Mouse (Mus musculus) heart, postnatal 0 days (tissue): ENCODE measurements at regions not wholly inside any gene's neighbourhood (a gene's known extent, or its start where the extent isn't known, plus 50 kb on each side); places are given as distances from the start of the nearest gene placed in this dataset.

ENCODE experiments used
- ATAC-seq: fragments of 200-750 bp; cut with Nextera tagmentation; 2 replicates; pipeline ENCODE4 v1.8.0; 2017; ENCODE audit warnings: low read depth, moderate number of reproducible peaks, moderate library complexity; ENCODE audit not compliant: insufficient read depth
- DNase-seq: peaks from one replicate; pipeline ENCODE4 v3.0.0-alpha.2; 2016; ENCODE audit warnings: low spot score
- H3K27ac ChIP-seq: fragments of 300-500 bp; sonication (generic); 2 replicates; pipeline ENCODE4 v1.5.1; 2014; ENCODE audit warnings: low read depth, mild to moderate bottlenecking
- H3K27me3 ChIP-seq: fragments of 300-500 bp; sonication (generic); 2 replicates; pipeline ENCODE4 v1.6.1; 2014; ENCODE audit warnings: low read length, mixed read lengths; ENCODE audit not compliant: control insufficient read depth, insufficient read depth
- H3K36me3 ChIP-seq: fragments of 300-500 bp; sonication (generic); replicated peaks from 2 replicates; pipeline ENCODE4 v1.6.1; 2014; ENCODE audit warnings: low read length, mixed read lengths; ENCODE audit not compliant: control insufficient read depth, insufficient read depth
- H3K4me1 ChIP-seq: fragments of 300-500 bp; sonication (generic); 2 replicates; pipeline ENCODE4 v1.6.1; 2014; ENCODE audit warnings: antibody characterized with exemption; ENCODE audit not compliant: control insufficient read depth, insufficient read depth
- H3K4me2 ChIP-seq: fragments of 300-500 bp; sonication (generic); 2 replicates; pipeline ENCODE4 v1.6.1; 2014; ENCODE audit warnings: low read depth, mild to moderate bottlenecking, low read length, moderate library complexity
- H3K4me3 ChIP-seq: fragments of 300-500 bp; sonication (generic); 2 replicates; pipeline ENCODE4 v1.5.1; 2014; ENCODE audit warnings: low read depth, low read length
- H3K9ac ChIP-seq: fragments of 300-500 bp; sonication (generic); replicated peaks from 2 replicates; pipeline ENCODE4 v1.6.1; 2014; ENCODE audit warnings: low read depth, low read length, mixed read lengths
- H3K9me3 ChIP-seq: fragments of 300-500 bp; sonication (generic); replicated peaks from 2 replicates; pipeline ENCODE4 v1.6.1; 2016; ENCODE audit warnings: low read length; ENCODE audit not compliant: control insufficient read depth
- CTCF ChIP-seq: IDR thresholded peaks from 2 replicates; pipeline ENCODE4 v1.5.1; 2016; ENCODE audit warnings: antibody characterized with exemption, control low read depth, low read depth
- EP300 ChIP-seq: IDR thresholded peaks from 2 replicates; pipeline ENCODE4 v1.6.1; 2016; ENCODE audit warnings: antibody characterized with exemption, low read depth
- WGBS: fragments of 180-500 bp; shearing (Covaris S2); extraction: QIAGEN DNeasy Blood & Tissue Kit; methylation state at CpG from one replicate; pipeline ENCODE4 v1.1.7; 2014; 5-methylcytosine and 5-hydroxymethylcytosine counted together

- no peaks in the 10 kb centered on the region for H3K27me3 ChIP-seq
- no peak overlapping the region for H3K4me3 ChIP-seq
- no peak overlapping the region for H3K9ac ChIP-seq
- H3K4me2 ChIP-seq: no peak overlapping the region
- H3K9me3 ChIP-seq: no peaks in the 10 kb centered on the region
- H3K27ac ChIP-seq: no peak overlapping the region
- no peak for ATAC-seq
- 89% methylated on average over 3 of the region's 3 CpGs for WGBS
- DNase-seq: no peak
- no peaks in the 10 kb centered on the region for H3K36me3 ChIP-seq
- no peak for TF ChIP-seq EP300
- no peaks in the 10 kb centered on the region for H3K4me1 ChIP-seq
Measured at GRCm38 (mm10) chr1:183895936-183896335, 117.2 kb upstream of the Dusp10 start.

GRCm38 (mm10) chr1:183898091-183898490, 115.0 kb upstream of the Dusp10 start:
- no peak for ATAC-seq
- Histone ChIP-seq H3K27ac (no peak overlapping the region), H3K4me2 (no peak overlapping the region), H3K36me3 (no peaks in the 10 kb centered on the region), H3K27me3 (no peaks in the 10 kb centered on the region), H3K4me1 (no peaks in the 10 kb centered on the region), H3K9ac (no peak overlapping the region), H3K4me3 (no peak overlapping the region), H3K9me3 (no peaks in the 10 kb centered on the region)
- DNase-seq: no peak
- WGBS: 79% methylated on average over 3 of the region's 3 CpGs
- TF ChIP-seq EP300 (no peak), CTCF (no peak)

- Histone ChIP-seq H3K27ac (no peak overlapping the region), H3K4me2 (no peak overlapping the region), H3K36me3 (no peaks in the 10 kb centered on the region), H3K9ac (no peak overlapping the region), H3K27me3 (no peaks in the 10 kb centered on the region), H3K4me1 (no peaks in the 10 kb centered on the region; the same call in 1 of the 2 replicates), H3K9me3 (no peaks in the 10 kb centered on the region), H3K4me3 (no peak overlapping the region)
- DNase-seq: no peak
- TF ChIP-seq CTCF (no peak), EP300 (no peak)
- 77% methylated on average over 7 of the region's 7 CpGs for WGBS
- no peak for ATAC-seq
Measured at GRCm38 (mm10) chr1:183904564-183904963, 108.5 kb upstream of the Dusp10 start.

GRCm38 (mm10) chr1:183905345-183906142, 107.6 kb upstream of the Dusp10 start:
- no peaks in the 10 kb centered on the region; the same call in 1 of the 2 replicates for H3K4me1 ChIP-seq
- no peaks in the 10 kb centered on the region for H3K27me3 ChIP-seq
- DNase-seq: no peak
- H3K27ac ChIP-seq: no peak overlapping the region
- ATAC-seq: peak; percentile 53; the same call in 1 of the 2 replicates
- no peak overlapping the region for H3K9ac ChIP-seq
- no peak overlapping the region for H3K4me3 ChIP-seq
- no peaks in the 10 kb centered on the region for H3K9me3 ChIP-seq
- TF ChIP-seq EP300 (no peak), CTCF (no peak)
- H3K36me3 ChIP-seq: no peaks in the 10 kb centered on the region
- no peak overlapping the region for H3K4me2 ChIP-seq
- 67% methylated on average over 11 of the region's 11 CpGs for WGBS

GRCm38 (mm10) chr1:183917656-183918055, 95.4 kb upstream of the Dusp10 start:
- H3K4me1 ChIP-seq: no peaks in the 10 kb centered on the region
- TF ChIP-seq EP300: no peak
- no peak for TF ChIP-seq CTCF
- DNase-seq: no peak
- H3K9me3 ChIP-seq: no peaks in the 10 kb centered on the region
- no peak for ATAC-seq
- no peak overlapping the region for H3K4me2 ChIP-seq
- no peaks in the 10 kb centered on the region for H3K36me3 ChIP-seq
- H3K27me3 ChIP-seq: no peaks in the 10 kb centered on the region
- WGBS: 88% methylated on average over 3 of the region's 3 CpGs
- no peak overlapping the region for H3K4me3 ChIP-seq
- H3K9ac ChIP-seq: no peak overlapping the region
- no peak overlapping the region for H3K27ac ChIP-seq

- Histone ChIP-seq H3K27me3 (no peaks in the 10 kb centered on the region), H3K4me2 (no peak overlapping the region), H3K9ac (no peak overlapping the region), H3K27ac (peak overlapping the region; percentile 34; the same call in 1 of the 2 replicates), H3K4me3 (no peak overlapping the region), H3K4me1 (no peaks in the 10 kb centered on the region), H3K9me3 (no peaks in the 10 kb centered on the region), H3K36me3 (no peaks in the 10 kb centered on the region)
- no peak for ATAC-seq
- 49% methylated on average over 2 of the region's 2 CpGs for WGBS
- peak; percentile 16 for DNase-seq
- TF ChIP-seq EP300 (no peak), CTCF (no peak)
Measured at GRCm38 (mm10) chr1:183921262-183921661, 91.8 kb upstream of the Dusp10 start.
